Mouse (Mus musculus): Measurements from ENCODE around the gene Arglu1. TPM values are rescaled to one million over a fixed set of nuclear protein-coding genes. Genes with fewer than 3 reads are reported as not detected.

The Arglu1 gene
- polyA plus RNA-seq, 1 experiment from 2014 or later: 79.0 TPM

GRCm38 (mm10) chr8:8688823-8689453 lies 1.4 kb downstream of the Arglu1 start:
- Histone ChIP-seq H3K27me3 (replicated peaks) (no peaks in the 10 kb centered on the region), H3K4me2 (peak overlapping the region; percentile 91), H3K27ac (replicated peaks) (peak overlapping the region; percentile 96), H3K9ac (peak overlapping the region; percentile 99), H3K4me1 (peaks cover 52% of the 10 kb centered on the region), H3K36me3 (no peaks in the 10 kb centered on the region), H3K4me3 (peak overlapping the region; percentile 95), H3K9me3 (no peaks in the 10 kb centered on the region)
- ATAC-seq (ENCODE audit: extremely low read depth, insufficient number of reproducible peaks, low FRiP score, low TSS enrichment): no peak
- 11% methylated on average over 9 of the region's 9 CpGs for WGBS

DNA sequence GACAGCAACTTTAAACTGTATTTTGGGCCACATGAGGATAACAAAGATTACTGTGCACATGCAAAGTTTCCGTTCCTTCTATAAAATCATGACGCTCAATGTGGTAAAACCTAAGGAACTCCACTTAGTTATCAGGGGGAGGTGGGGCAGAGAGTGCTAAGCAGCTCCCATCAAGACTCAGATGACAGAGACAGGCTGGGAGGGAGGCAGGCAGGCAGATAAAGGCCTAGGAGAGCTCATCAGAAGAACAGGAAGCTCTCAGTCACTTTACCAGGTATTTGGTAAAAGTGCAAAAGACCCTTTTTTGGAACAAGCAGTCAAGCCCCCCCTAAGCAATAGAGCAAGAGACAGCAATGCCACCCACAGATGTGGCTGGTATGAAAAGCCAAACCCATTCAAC lies 4.8 kb downstream of the Arglu1 start:
- ATAC-seq (ENCODE audit: extremely low read depth, insufficient number of reproducible peaks, low FRiP score, low TSS enrichment): no peak
- H3K36me3 ChIP-seq: peaks cover 31% of the 10 kb centered on the region
- H3K27ac ChIP-seq (replicated peaks): 0 out of 2 replicates have a peak overlapping the region, but pooled peaks have one; percentile 24
- no peaks in the 10 kb centered on the region for H3K27me3 ChIP-seq (replicated peaks)
- no peak overlapping the region for H3K4me3 ChIP-seq
- peaks cover 57% of the 10 kb centered on the region for H3K4me1 ChIP-seq
- no peaks in the 10 kb centered on the region for H3K9me3 ChIP-seq
- peak overlapping the region; percentile 44; the same call in 1 of the 2 replicates for H3K9ac ChIP-seq
- 28% methylated on average over 2 of the region's 2 CpGs for WGBS
- H3K4me2 ChIP-seq: peak overlapping the region; percentile 24; the same call in 1 of the 2 replicates

DNA sequence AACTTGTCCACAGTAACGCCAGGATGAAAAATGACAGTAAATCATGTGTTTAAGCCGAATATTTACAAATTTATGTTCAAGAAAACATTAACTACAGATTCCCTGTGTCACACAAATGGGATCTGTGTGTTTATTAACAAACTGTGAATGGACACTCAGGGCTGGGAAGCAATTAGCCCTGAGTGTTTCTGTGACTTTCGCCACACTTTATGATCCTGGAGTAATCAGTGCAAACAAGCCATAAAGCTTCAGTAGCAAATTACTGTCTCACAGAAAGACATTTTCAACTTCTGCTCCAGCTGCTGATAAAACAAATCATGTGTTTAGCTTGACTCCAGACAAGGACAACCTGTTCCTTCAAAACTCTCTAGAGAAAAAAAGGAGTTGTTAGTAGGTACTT lies 7.6 kb downstream of the Arglu1 start:
- H3K27ac ChIP-seq (replicated peaks): no peak overlapping the region
- no peak for ATAC-seq (ENCODE audit: extremely low read depth, insufficient number of reproducible peaks, low FRiP score, low TSS enrichment)
- H3K4me1 ChIP-seq: peaks cover 43% of the 10 kb centered on the region
- H3K4me3 ChIP-seq: no peak overlapping the region
- WGBS: 85% methylated on average over 3 of the region's 3 CpGs
- no peaks in the 10 kb centered on the region for H3K9me3 ChIP-seq
- H3K27me3 ChIP-seq (replicated peaks): no peaks in the 10 kb centered on the region
- H3K36me3 ChIP-seq: peaks cover 57% of the 10 kb centered on the region
- H3K4me2 ChIP-seq: no peak overlapping the region
- no peak overlapping the region for H3K9ac ChIP-seq

GRCm38 (mm10) chr8:8678236-8678635 lies 12.1 kb downstream of the Arglu1 start:
- WGBS: 89% methylated on average over 3 of the region's 3 CpGs

GRCm38 (mm10) chr8:8674864-8675263 lies 15.5 kb downstream of the Arglu1 start:
- ATAC-seq (ENCODE audit: extremely low read depth, insufficient number of reproducible peaks, low FRiP score, low TSS enrichment): no peak
- Histone ChIP-seq H3K9ac (no peak overlapping the region), H3K4me2 (no peak overlapping the region), H3K9me3 (no peaks in the 10 kb centered on the region), H3K4me3 (no peak overlapping the region), H3K36me3 (peaks cover 87% of the 10 kb centered on the region), H3K4me1 (peaks cover 18% of the 10 kb centered on the region), H3K27me3 (replicated peaks) (no peaks in the 10 kb centered on the region), H3K27ac (replicated peaks) (no peak overlapping the region)
- 72% methylated on average over 5 of the region's 5 CpGs for WGBS

More at GRCm38 (mm10) chr8:8678236-8678635, 12.1 kb downstream of the Arglu1 start:
- H3K4me2 ChIP-seq: no peak overlapping the region
- no peak overlapping the region for H3K4me3 ChIP-seq
- peaks cover 94% of the 10 kb centered on the region for H3K36me3 ChIP-seq
- H3K27ac ChIP-seq (replicated peaks): no peak overlapping the region
- no peaks in the 10 kb centered on the region for H3K9me3 ChIP-seq
- ATAC-seq (ENCODE audit: extremely low read depth, insufficient number of reproducible peaks, low FRiP score, low TSS enrichment): no peak
- H3K4me1 ChIP-seq: peaks cover 15% of the 10 kb centered on the region
- H3K27me3 ChIP-seq (replicated peaks): no peaks in the 10 kb centered on the region
- no peak overlapping the region for H3K9ac ChIP-seq

DNA sequence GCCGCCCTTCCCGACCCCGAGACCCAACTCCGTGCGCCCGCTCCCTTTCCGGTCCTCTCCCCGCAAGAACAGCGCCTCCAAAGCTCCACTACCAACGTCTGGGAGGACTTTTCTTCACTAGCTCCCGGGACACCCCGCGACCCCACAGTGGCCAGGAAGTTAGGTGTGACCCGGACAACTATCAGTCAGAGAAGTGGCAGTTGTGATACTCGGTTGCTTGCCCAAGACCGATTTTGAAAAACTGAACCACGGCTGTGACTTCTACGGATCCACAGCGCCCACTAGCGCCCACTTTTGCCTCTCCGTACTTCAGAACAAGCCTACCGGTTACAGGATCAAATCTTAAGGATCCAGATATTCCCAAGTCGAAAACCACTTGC lies 28.6 kb downstream of the Arglu1 start:
- Histone ChIP-seq H3K36me3 (peaks cover 16% of the 10 kb centered on the region), H3K27me3 (replicated peaks) (no peaks in the 10 kb centered on the region), H3K27ac (replicated peaks) (peak overlapping the region; percentile 87), H3K4me3 (peak overlapping the region; percentile 91), H3K9me3 (no peaks in the 10 kb centered on the region), H3K4me1 (peaks cover 39% of the 10 kb centered on the region), H3K4me2 (peak overlapping the region; percentile 94), H3K9ac (peak overlapping the region; percentile 95)
- under 1% methylated on average over 23 of the region's 23 CpGs for WGBS
- ATAC-seq (ENCODE audit: extremely low read depth, insufficient number of reproducible peaks, low FRiP score, low TSS enrichment): no peak

DNA sequence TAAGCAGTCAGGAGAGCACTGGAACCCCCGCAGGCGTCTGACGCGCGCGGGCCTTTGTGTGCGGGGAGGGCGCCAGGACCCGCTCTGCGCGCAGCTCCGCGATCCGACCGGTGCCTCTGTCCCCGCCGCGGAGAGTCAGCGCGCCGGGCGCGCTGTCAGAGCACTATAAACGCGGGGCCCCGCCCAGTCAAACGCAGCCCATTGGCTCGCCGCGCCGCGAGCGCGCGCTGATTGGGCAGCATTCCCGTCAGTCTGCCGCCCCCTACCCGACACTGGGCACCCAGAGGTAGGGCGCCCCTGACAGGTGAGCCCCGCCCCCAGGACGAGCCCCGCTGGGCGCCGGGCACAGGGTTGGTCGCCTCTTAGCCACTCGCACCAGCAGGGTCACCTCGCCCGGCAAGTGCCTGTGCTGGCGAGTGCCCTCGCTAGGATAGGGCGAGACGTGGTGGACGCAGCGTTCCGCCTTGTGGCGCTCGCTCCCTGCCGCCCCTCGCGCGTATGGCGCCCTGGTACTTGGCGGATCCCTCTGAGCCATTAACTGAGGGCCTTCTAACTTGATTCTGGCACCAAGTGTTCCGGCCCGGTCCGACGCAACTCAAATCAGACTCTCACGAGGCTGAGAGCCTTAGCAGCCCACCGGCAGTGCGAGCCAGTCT lies 29.1 kb downstream of the Arglu1 start, which contains the start of gene Efnb2:
Gene Efnb2 (minus strand): TSS at position 140 of the 656 bp plus-strand sequence.
- WGBS: under 1% methylated on average over 66 of the region's 70 CpGs

DNA sequence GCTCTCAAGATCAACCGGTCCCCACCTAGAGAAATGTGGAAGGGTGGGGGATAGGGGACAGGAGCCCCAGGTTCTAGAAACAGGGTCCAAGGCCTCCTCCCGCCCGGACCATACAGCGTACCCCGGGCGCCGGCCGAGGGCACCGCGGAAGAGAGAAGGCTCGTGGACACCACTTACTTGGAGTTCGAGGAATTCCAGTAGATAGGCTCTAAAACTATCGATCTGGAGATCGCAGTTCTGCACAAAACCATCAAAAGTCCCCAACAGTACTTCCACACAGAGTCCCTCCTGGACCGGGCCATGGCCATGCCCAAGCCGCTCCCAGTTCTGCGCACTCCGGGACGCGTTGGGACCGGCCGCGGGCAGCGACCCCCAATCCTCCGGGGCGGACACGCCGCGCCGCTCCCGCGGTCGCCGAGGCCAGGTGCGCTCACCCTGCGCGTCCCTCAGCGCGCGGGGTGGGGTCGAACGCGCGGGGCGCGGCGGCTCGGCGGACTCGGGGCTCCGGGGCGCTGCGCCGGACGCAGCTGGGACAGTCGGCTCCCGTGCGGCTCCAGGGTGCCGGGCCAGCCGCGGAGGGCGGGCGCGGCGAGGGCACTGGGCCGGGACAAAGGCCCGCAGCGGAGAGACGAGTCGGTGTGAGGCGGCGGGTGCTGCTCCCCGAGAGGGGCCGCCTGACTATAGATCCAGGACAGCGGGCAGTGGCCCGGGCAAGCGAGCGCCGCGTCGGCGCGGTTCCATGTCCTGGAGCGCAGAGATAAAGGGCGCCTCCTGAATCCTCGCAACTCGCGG lies 29.8 kb downstream of the Arglu1 start:
- Histone ChIP-seq H3K9me3 (no peaks in the 10 kb centered on the region), H3K4me1 (peaks cover 45% of the 10 kb centered on the region), H3K4me2 (peak overlapping the region; percentile 94), H3K4me3 (peak overlapping the region; percentile 91), H3K9ac (peak overlapping the region; percentile 95), H3K36me3 (peaks cover 8% of the 10 kb centered on the region), H3K27me3 (replicated peaks) (no peaks in the 10 kb centered on the region), H3K27ac (replicated peaks) (peak overlapping the region; percentile 84)
- ATAC-seq (ENCODE audit: extremely low read depth, insufficient number of reproducible peaks, low FRiP score, low TSS enrichment): peak; percentile 5; the same call in 1 of the 2 replicates
- under 1% methylated on average over 87 of the region's 88 CpGs for WGBS

More for the DNA sequence above, 29.1 kb downstream of the Arglu1 start, which contains the start of gene Efnb2:
- ATAC-seq (ENCODE audit: extremely low read depth, insufficient number of reproducible peaks, low FRiP score, low TSS enrichment): peak; percentile 90
- H3K27me3 ChIP-seq (replicated peaks): no peaks in the 10 kb centered on the region
- H3K4me1 ChIP-seq: peaks cover 44% of the 10 kb centered on the region
- H3K27ac ChIP-seq (replicated peaks): peak within 1 kb of the TSS; percentile 87
- peak within 1 kb of the TSS; percentile 94 for H3K4me2 ChIP-seq
- no peaks in the 10 kb centered on the region for H3K9me3 ChIP-seq
- peaks cover 12% of the 10 kb centered on the region for H3K36me3 ChIP-seq
- peak within 1 kb of the TSS; percentile 95 for H3K9ac ChIP-seq
- H3K4me3 ChIP-seq: peak within 1 kb of the TSS; percentile 91

DNA sequence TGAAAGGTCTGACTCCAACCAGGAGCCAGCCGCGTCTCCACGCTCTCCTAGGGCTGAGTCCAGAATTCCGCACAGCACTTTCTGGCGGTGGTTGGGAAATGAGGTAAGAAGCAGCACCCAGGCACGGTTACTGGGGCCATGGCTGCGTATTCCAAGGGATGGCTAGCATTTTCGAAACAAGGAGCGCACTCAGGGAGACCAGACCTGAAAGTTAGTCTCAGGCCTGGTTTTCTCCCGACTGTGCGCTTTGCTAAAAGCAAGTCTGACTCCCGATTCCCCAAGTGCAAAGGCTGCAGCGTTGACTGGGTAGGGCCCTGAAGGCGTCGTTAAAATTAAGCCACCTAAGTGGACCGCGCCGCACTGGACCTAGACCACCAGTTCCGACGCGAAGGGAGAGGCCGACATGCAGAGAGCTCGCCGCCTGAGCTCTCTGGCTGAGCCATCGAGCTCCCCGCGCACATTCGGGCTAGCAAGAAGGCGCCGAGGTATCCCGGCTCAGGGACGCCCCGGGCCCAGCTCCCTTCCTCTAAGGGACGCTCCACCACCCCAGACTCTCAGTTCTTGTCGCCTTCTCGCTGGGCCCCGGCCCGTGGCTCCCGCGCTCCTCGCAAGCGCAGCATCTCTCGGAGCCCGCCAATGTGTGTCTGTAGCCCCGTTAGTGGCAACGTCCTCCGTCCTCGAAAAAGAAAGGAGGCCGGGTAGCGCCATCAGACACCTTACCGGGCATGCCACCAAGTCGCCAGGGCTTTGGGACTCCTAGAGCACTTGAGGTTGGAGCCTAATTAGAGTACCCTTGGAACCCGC lies 30.6 kb downstream of the Arglu1 start:
- H3K27me3 ChIP-seq (replicated peaks): no peaks in the 10 kb centered on the region
- H3K4me1 ChIP-seq: peaks cover 50% of the 10 kb centered on the region
- H3K27ac ChIP-seq (replicated peaks): peak overlapping the region; percentile 84
- peak overlapping the region; percentile 94 for H3K4me2 ChIP-seq
- WGBS: under 1% methylated on average over 53 of the region's 53 CpGs
- peak overlapping the region; percentile 95 for H3K9ac ChIP-seq
- peaks cover 8% of the 10 kb centered on the region for H3K36me3 ChIP-seq
- H3K4me3 ChIP-seq: peak overlapping the region; percentile 91
- ATAC-seq (ENCODE audit: extremely low read depth, insufficient number of reproducible peaks, low FRiP score, low TSS enrichment): no peak
- no peaks in the 10 kb centered on the region for H3K9me3 ChIP-seq

DNA sequence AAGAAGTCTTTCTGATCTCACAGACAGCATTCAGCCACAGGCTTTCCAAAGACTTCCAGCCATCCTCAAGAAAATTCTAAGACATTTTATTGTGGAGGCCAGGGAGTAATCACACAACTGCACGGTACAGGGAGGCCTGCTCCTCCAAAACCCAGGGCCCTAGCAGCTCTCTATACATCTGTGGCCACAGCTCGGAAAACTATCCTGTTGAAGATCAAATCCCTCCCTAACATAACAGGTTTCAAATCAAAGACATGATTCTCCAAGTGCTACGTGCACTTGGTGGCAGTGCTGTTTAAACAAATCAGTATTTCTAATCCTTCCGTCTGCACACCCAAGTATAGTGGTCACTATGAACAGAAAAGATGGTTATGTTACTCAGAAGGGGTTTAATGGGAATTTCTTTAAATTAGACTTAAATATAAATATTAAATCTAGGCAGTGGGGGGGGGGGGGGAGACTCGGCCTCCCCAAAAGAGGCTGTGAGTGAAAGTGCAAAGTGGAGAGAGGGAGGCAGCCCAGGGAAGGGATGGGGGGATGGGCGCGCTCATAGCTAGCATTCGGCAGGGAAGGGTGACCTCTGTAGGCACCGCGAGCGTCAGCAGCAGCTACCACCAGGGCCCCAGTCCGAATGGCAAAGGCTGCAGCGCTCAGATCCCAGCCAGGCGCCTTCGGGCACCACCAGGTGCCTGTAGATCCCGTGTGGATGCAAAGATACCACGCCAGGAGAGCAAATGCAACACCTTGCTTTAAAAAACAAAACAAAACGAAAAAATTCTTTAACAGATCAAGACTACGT lies 31.7 kb downstream of the Arglu1 start:
- Histone ChIP-seq H3K4me1 (peaks cover 60% of the 10 kb centered on the region), H3K9ac (peak overlapping the region; percentile 95), H3K4me2 (peak overlapping the region; percentile 94), H3K27me3 (replicated peaks) (no peaks in the 10 kb centered on the region), H3K9me3 (no peaks in the 10 kb centered on the region), H3K36me3 (no peaks in the 10 kb centered on the region), H3K4me3 (peak overlapping the region; percentile 91), H3K27ac (replicated peaks) (peak overlapping the region; percentile 84)
- peak; percentile 51; the same call in 1 of the 2 replicates for ATAC-seq (ENCODE audit: extremely low read depth, insufficient number of reproducible peaks, low FRiP score, low TSS enrichment)
- WGBS: 7% methylated on average over 19 of the region's 19 CpGs

Measured in heart, embryonic 13.5 days (tissue).